Mouse (Mus musculus): ENCODE results near the gene Cox20.
"Not testable (repeated sequence)": the region's sequence is repeated elsewhere in the genome, so short reads cannot be mapped to it uniquely, and the experiment has no call there.

The Cox20 gene

DNA sequence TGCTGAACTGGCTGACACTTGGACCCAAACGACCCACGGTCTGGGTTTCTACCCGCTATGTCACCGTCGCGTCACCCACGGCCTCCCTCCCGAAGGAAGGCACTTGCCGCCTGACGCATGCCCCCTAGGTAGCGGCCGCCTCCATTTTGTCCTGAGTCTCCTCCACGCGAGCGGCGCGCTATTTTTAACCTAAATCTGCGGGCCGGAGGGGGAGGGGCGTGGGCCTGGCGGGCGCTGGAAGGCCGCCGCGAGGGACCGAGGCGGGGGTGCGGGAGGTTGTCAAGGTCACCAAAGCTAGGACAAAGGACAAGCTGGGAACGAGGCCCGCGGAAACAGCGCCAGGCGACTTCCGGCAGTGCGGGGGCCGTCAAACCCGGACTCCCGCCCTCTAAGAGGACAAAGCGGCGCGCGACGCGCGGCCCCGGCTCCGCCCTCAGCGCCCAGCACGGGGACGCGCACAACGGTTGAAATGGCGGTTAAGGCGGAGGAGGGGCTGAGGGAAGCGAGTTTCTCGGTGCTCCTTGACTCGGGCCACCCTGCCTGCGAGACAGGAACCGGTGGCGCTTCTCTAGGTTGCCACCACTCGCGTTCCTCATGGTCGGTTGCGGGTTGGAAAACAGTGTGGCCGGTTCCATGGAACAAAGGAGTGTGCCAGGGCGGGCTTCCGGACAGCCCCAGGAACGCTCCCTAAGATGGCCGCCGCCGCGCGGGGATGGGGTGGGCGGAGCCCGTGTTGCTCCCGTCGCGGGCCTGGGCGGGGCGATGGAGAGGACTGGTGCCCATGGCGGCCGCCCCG, at the start of gene Cox20:
Cox20 (plus strand) TSS at position 742 of the 796 bp plus-strand sequence.
- peak; percentile 97 for DNase-seq (ENCODE audit: low spot score)

DNA sequence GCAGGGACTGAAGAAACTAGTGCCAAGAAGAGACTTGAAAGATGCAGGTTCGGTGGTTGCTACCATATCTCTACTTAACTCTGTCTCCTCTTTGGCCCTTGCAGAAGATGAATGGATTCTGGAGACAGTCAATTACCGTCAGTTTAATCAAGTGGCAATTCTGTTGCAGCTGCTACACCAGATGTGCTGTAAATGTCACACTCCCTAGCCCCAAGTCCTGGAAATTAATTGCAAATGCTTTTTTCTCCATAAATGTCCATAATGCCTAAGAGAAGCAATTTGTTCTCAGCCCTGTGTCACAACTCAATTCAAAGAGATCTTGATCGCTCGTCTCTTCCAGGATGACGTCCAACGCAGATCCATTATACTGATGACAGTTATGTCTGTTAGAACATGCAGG, 48.3 kb upstream of the Cox20 start:
- DNase-seq (ENCODE audit: low spot score): peak; percentile 6

- peak; percentile 13 for DNase-seq (ENCODE audit: low spot score)
Observed at GRCm38 (mm10) chr1:178275174-178275730, 43.7 kb upstream of the Cox20 start.

DNA sequence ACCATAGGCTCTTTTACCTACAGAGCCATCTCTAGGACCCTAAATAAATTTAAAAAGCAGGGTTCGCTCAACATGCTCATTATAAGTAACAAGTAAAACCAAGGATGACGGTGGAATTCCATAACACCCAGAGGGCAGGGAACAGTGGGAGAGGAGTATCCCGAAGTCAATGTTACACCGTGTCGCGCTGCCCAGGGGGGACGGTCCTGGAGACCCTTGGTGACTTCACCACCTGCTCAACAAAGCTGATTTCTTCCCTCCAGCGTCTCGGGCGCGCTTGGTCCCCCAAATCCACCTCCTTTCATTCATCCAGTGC, 43.2 kb upstream of the Cox20 start:
- DNase-seq (ENCODE audit: low spot score): no peak

DNA sequence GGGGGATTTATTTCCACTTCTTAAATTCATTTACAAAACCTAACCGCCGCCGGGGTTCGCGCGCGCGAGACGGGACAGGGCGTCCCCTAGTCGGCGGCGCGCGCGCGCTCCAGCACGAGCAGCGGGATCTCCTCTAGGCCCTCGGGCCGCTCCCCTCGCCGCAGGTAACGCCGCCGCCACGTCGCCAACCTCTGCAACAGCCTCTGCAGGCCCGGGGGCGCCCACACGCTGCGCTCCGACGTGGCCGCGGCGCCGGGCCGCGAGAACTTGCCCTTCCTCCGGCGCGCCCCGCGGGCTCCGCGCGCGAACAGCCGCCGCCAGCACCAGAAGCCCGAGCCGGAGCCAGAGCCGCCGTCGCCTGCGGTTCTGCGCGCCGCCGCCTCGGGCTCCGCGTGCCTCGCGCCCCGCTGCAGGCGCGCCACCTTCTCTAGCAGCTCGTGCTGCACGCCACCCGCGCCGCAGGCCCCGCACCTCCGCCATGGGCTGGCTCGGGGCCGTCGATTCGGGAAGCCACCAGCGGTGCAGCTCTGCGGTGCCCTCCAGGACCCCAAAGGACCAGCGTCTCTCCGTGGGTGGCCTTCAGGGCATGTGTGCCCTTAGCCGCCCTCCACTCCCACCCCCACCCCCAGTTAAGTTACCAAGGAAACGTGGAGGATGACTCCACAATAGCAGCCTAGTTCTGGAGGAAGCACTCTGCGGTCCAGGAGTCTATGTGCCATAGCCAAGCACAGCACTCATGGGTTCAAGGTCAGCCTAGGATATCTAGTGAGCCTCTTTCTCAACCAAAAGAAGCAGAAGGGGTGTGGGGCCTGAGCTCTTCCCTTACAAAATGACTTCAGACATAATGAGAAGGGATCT, 42.6 kb upstream of the Cox20 start:
- peak; percentile 74 for DNase-seq (ENCODE audit: low spot score)

DNA sequence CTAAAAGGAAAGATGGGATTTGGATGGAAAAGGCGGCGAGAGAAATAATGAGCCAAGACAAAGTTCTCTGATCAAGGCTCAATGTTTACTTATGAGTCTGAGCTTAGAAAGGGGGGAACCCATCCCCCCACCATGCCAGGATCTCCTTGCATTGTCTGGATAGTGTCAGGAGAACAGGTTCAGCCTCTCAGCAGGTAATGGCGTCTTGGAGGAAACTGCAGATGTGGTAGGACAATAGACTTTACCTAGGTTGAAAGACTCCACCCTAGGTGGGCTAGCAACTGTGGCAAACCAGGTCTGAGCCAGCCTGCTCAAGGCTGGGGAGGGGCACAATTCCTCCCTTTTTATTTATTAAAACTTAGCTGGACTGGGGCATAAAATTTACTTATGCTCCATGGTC, 35.6 kb upstream of the Cox20 start:
- DNase-seq (ENCODE audit: low spot score): not testable (repeated sequence)

- DNase-seq (ENCODE audit: low spot score): no peak
Observed at GRCm38 (mm10) chr1:178283946-178284720, 34.8 kb upstream of the Cox20 start.

- DNase-seq (ENCODE audit: low spot score): no peak
Observed at GRCm38 (mm10) chr1:178287601-178288176, 31.2 kb upstream of the Cox20 start.

DNA sequence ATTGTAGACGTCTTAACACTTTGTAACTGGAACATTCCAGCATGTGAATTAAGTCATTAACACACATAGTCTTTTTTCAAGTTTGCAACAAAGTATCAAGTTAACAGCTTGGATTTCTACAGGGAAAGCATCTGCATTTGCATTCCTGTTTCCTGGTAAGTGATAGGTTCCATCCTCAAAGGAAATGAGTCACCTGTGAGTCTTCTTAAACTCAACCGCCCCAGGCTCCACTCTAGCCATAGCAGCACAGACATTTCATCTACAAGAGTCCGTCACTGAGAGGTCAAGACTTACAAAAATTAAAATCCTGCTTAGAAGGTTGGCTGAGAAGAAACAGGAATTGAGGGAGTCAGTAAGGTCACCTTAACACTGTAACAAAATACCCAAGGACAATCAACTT, 27.2 kb upstream of the Cox20 start:
- DNase-seq (ENCODE audit: low spot score): no peak

DNA sequence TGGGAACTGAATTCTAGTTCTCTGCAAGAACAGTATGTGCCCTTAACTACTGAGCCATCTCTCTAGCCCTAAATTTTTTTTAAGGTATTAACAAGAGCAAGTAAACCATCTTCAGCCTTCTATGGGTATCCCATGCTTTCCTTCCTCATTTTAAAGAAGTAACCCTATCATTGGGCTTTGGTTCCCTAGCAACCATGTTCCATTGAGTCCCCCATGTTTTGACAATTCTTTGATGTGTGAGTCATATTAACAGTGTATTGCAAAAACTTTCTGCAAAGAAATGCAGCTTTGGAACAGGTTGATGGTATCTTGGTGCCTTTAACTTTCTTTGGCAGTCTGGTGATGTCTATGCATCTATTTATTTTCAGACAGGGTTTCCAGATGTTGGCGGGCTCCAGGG, 24.9 kb upstream of the Cox20 start:
- DNase-seq (ENCODE audit: low spot score): no peak

- not testable (repeated sequence) for DNase-seq (ENCODE audit: low spot score)
Observed at GRCm38 (mm10) chr1:178301261-178301660, 17.7 kb upstream of the Cox20 start.

- peak; percentile 82 for DNase-seq (ENCODE audit: low spot score)
Observed at GRCm38 (mm10) chr1:178303425-178303824, 15.5 kb upstream of the Cox20 start.

- DNase-seq (ENCODE audit: low spot score): no peak
Observed at GRCm38 (mm10) chr1:178309487-178309886, 9.4 kb upstream of the Cox20 start.

DNA sequence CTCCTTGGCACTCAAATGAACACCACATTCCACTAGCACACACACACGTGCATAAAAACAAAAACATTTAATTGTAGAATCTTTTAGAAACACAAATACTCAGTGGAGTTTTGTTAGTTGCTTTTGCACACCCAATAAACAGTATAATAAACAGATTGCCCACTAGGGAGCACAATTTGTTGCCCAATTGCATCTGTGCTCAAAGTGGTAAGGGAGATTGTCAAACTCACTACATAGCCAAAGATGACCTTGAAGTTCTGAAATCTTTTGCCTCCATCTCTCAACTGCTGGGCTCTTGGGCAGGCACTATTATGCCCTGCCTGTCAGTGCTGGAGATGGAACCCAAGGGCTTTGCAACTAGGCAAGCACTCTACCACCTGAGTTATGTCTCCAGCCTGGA, 8.8 kb upstream of the Cox20 start:
- no peak for DNase-seq (ENCODE audit: low spot score)

DNA sequence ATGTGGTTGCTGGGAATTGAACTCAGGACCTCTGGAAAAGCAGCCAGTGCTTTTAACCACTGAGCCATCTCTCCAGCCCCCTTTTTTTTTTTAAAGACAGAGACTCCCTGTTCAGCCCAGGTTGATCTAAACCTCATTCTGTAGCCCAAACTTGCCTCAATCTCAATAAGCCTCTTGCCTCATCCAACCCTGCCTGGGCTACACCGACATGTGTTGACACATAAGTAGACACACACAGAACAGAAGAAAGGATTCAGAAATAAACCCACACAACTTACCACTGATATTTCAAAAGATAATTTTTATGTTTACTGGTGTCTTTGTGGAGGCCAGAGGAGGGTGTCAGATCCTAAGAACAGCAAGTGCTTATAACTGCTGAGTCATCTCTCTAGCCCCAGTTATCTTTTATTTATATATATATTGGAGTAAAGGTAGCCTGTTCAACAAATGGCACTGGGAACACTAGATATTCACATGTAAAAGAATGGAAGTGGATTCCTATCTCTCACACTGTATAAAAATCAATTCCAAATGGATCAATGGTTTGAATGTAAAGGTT, 5.8 kb upstream of the Cox20 start:
- no peak for DNase-seq (ENCODE audit: low spot score)

- DNase-seq (ENCODE audit: low spot score): no peak
Observed at GRCm38 (mm10) chr1:178314236-178314635, 4.7 kb upstream of the Cox20 start.

DNA sequence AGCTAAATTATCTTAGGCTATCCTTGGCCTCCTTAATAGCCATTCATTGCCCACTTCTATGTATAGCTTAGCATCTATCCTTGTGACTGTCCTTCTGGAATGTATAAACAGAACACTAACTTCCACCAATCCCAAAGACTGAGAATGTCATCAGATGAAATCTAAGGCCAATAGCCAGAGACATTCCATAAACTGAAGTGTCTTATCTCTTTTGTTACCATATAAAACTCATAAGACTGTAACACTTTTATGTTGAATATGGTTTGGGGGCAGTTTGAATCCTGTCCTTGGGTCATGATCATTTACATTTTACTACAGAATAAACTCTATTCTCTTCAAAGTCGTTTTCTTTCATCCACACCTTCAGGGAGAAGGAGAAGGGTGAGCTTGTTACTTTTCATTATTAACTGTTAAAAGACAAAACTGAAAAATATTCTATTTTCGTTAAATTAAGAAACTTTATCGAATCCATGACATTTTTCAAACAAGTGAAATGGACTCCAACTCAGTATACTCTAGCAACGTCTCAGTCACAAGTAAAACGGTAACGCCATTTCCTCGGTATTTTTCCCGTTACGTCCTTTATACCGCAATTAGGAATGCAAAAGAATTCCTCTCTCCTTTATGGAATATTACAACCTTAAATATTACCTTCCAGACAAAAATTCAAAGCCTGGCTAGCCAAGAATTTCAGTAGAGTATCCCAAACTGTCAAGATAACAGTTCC, 1.5 kb upstream of the Cox20 start:
- DNase-seq (ENCODE audit: low spot score): no peak

DNA sequence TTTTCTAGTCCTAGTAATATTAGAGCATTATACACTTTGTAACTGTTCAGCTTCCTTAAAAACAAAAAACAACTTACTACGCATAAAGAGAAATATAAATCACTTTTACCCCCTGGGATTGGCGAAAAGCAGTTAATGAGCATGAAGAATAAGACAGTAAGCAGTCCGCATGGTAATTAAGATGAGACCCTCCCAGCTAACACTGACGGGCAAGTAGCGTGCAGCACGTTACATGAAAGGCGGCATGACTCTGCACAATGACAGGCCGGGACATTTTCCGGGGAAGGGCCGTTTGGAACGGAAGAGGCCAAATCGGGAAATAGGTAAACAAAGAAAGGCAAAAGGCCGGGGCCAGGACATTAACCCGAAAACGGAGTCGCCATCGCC, 935 bp upstream of the Cox20 start:
- peak; percentile 94 for DNase-seq (ENCODE audit: low spot score)

- DNase-seq (ENCODE audit: low spot score): peak; percentile 62
Observed at GRCm38 (mm10) chr1:178319295-178320037, 536 bp downstream of the Cox20 start.

Measured in embryo, embryonic 10.5 days (tissue).